Mouse (Mus musculus) thymus, adult 18-20 months (tissue): ENCODE results near the gene Mpnd.

Experiments used
- DNase-seq, 2 experiments: peaks; one replicate each; pipeline ENCODE4 v3.0.0; 2022; ENCODE audit warnings: mixed read lengths in 2 of 2

Gene Mpnd

DNA sequence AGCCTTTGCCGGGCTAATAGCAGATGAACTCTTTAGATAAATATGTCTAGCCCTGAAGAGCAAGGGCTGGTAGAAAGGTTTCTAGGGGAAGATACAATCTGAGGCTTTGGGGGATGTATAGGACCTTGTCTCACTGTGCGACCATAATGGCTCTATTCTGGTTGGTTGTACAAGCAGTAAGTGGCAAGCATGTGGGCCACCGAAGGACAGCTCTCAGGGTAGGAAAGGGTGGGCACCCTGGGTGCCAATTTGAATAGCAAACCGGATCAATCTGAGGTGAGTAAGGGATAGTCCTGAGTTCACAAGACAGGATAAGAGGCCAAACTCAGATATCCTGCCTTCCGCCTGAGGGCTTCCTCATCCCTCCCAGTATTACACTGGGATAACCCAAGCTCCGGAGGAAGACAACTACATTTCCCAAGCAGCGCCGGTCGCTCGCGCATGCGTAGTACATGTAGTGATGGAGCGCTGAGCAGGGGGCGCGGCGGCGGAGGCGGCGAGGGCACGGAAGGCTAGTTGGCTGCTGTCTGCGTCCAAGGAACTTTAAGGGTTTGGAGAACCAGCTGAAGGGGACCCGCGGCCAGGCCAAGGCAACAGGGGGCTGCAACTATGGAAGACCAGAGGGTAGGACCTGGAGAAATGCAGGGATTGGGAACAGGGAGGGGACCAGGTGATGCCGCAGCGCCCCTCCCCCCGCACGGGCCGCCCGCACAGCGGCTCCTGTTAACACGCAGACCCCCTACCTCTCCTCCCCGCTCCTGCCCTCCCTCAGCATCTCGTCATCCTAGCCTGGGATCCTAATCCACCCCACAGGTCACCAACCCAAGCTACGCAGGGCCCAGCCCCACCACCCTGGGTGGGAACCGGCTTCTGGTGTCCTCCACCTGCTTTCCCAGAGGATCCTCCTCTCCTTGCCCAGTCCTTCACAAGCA, 19.2 kb upstream of the Mpnd start, which contains the start of gene Fsd1:
Gene Fsd1, plus strand, starts transcription at position 480 of the 932 bp plus-strand sequence.
- no peak for DNase-seq

DNA sequence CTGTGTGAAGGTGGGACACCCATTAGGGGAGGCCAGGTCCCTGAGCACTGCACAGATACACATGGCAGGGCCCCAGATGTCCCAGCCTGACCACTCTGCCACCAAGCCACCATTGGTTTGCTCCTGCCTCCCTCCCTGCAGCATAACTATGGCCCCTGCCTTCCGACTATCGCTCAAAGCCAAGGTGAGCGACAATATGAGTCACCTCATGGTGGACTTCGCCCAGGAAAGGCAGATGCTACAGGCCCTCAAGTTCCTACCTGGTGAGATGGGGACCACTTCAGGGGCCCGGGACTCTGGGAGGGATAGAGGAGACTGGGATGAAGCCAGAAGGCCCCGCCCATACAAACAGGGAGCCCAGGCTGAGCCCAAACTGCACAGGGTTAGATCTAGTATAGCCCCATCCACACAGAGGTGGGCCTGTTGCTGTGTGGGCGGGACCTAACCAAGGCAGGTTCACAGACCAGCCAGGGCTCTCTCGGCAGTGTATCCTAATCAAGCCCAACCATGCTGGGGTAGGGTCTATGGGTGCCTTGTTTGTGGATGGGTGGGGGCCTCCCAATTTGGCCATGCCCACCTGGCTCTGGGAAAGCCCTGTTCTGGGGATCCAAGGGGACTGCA, 15.1 kb upstream of the Mpnd start:
- DNase-seq, result no peak

DNA sequence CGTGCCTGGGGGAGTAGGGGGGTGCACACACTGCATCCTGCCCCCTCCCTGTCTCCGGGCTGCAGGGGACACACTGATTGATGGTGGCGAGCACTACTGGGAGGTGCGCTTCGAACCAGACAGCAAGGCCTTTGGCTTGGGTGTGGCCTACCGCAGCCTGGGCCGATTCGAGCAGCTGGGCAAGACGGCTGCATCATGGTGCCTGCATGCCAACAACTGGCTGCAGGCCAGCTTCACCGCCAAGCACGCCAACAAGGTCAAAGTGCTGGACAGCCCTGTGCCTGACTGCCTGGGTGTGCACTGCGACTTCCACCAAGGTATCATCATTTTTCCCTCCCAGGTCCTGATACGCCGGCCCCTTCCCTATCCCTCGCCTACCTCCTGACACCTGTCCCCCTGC, 9.5 kb upstream of the Mpnd start:
- DNase-seq, result no peak

DNA sequence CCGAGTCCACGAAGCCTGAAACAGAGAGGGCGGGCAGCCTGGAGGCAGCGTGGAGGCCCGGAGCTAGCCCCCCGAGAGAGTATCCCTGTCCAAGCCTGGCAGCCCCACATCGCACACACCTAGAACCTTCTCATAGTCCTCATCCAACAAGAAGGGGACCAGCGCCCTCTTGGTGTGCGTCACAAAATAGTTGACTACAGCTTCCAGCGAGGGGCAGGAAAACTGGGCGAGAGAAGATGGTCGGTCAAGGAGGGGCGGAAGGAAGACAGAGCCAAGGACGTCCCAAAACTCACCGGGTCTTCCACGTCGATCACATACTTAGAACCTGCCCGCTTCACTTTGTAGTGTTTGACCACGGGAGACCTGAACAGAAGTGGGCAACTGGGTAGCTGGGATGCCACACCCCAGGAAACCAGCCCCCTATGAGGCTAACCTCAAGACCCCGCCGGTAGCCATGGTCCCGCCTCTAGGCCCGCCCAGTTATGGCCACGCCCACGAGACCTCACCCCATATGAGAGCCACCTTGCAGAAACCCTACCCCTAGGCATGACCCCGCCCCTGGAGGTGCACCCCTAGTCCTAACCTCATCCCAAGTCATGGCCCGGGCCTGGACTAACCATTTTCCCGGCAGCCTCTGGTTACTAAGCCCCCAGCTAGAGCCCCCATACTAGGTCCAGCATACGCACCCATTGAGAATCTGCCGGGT, 5.6 kb upstream of the Mpnd start:
- DNase-seq, result no peak

DNA sequence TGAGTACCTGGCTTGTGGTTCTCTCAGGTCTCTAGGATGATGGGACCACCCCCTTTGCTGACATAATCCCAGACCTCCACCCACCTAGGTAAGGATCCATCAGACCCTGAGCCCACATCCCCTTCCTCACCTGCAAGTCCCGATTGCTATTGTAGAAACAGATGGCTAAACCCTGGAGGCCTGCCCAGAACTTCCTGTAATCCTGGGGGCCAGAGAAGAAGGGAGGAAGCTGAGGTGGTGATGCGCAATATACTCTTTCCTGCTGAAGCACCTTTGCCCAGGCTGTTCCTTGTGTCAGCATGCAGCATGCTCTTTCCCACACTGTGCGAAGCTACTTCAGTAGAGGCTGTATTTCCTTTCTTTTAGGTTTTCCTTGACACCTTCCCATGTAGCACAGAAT, 2.5 kb upstream of the Mpnd start:
- no peak for DNase-seq

DNA sequence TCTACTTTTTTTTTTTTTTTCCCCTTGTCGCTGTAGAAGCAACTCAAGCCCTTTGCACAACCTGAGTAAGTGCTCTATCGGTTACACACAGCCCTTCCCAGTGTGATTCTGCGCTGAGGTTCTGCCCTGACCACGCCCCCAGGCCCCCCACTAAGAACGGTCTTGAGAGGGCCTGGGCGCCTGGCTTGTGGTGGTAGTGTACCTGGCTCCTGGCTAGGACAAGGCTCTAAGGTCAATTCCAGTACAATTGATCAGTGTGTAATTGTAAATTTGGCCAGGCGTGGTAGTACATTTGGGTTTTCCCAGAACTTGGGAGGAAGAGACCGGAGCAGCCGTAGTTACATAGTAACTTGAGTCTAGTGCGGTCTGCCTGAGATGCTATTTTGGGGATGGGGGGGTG, 1.4 kb downstream of the Mpnd start:
- DNase-seq, result no peak

DNA sequence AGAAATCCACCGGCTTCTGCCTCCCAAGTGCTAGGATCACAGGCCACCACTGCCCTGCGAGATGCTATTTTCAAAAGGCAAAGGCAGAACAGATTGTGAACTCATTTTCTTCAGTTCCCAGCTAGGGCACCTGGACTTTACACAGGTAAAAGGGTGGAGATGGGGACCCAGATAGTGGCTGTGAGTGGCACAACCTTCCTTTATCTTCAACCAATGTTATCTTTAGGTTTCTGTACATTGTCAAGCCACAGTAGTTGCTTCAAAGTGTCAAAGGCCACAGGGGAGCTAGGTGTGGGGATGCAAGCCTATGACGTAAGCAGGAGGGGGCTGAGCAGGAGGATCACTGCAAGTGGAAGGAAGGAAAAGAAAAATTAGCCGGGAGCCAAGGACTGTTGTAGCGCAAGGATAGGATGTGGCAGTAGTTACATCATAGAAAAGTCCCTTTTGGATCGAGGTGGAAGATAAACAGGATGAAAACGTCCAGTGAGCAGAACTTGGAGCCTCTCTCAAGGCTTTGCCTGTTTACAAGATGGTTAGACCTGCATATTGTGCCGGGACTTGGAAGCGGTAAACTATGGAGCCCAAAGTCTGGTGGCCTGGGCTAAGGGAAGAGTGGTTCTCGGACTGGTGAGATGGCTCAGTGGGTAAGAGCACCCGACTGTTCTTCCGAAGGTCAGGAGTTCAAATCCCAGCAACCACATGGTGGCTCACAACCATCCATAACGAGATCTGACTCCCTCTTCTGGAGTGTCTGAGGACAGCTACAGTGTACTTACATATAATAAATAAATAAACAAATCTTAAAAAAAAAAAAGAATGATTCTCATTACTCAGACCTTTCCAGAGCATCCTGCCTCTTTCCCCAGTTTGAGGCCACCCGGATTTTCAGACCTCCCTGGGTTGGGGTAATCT, 2.2 kb downstream of the Mpnd start:
- no peak for DNase-seq

DNA sequence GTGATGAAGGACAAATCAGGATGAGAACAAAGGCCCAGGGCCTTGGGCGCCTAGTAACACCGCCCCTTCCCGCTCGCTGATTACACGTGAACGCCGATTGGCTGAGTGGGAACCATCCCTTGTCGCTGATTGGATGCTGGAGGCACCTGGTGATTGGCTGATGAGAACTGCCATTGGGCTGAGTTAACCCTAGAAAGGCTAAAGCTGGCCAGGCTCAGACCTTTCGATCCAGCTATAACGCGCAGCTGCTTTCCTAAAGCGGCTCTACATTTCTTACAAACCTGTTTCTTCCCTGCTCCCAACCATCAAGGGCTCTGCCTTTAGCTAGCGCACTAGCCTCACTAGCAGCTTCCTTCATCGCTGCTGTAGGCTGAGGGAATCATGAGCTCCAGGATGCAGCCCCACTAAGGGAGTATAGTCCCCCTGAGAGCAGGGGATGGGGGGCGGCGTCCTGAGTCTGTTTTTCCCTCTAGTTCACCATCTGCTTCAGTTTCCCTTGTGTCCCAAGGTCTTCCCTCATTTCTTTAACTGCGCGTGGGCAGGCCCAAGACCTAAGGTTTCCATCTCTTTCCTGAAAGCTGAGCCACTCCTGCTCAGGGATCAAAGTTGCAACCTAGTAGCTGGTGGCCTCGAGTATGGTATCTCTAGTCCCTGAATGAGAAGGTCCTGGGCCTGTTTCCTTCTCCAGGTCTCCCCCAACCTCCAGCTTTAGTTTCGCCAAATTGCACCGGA, 3.0 kb downstream of the Mpnd start:
- peak; percentile 82 to 90 for DNase-seq

DNA sequence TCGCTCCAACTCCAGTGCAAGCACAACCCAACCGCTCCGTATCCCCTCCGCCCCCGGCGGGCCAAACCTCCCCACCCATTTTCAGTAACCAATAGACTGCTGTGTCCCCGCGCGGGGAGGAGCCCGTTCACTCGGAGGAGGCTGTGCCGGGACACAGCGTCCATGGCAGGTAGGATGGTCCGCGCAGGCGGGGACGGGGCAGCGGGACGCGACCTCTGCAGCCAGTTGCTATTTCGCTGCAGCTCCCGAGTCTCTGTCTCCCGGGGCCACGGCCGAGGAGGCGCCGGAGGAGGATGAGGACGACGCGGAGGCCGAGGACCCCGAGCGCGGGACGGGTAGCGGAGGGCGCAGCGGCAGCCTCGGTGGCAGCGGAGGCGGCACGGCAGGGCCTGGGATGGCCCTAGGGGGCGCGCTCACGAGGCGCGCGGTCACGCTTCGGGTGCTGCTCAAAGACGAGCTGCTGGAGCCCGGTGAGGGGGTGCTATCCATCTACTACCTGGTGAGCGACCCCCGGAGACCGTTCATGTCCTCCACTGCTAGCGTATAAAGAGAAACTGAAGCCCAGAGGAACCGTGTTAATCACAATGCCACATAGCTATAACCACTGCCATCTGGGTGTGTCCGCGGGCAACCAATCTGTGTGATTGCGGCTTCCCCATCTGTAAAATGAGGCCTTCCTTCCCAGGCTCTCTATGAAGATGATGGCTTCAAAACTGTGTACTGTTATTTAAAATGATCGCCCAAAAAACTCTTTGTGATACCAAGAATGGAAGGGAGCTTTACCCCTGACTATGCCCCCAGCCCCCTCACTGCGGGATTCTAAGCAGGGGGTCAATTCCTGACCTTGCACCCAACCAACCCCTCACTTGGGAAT, 3.8 kb downstream of the Mpnd start:
- DNase-seq, result peak; percentile 88 to 91

DNA sequence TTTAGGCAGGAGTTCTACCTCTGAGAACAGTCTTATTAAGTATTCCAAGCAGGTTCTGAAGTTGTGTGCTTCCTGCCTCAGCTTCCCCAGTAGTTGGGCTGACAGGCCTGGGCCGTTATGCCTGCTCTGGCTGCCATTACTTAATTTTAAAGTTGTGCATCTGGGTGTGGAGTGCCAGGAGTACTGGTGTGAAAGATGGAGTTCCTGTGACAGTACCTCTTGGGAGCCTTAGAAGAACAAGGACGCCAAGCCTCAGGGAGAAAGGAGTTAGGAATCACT, 4.4 kb downstream of the Mpnd start:
- DNase-seq, result no peak

DNA sequence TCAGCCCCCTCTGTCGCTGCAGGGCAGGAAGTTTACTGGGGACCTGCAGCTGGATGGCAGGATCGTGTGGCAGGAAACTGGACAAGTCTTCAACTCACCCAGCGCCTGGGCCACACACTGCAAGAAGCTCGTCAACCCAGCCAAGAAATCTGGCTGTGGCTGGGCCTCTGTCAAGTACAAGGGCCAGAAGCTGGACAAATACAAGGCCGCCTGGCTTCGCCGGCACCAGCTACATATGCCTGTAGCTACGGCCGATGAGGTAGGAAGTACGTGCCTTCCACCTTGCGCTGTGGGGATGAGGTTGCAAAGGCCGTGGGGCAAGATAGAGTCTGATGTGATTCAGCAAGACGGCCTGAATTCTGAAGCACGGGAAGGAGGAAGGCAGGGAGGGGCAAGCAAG, 4.7 kb downstream of the Mpnd start:
- DNase-seq, result no peak

DNA sequence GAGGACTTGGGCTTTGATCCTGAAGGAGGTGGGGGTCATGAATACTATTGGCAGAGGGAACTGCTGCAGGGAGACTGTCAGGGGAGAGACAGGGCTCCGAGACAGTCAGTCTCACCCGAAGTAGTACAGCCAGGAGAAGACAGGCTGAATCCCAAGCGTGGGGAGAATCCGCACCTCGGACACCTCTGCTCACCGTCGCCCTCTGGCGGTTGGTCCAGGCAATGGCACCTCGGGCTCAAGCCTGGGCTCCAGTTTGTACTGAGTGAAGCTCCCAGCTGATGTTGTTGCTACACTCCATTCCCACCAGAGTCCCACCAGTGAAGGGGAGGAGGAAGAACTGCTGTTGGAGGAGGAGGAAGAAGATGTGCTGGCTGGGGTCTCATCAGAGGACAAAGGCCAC, 5.2 kb downstream of the Mpnd start:
- no peak for DNase-seq

DNA sequence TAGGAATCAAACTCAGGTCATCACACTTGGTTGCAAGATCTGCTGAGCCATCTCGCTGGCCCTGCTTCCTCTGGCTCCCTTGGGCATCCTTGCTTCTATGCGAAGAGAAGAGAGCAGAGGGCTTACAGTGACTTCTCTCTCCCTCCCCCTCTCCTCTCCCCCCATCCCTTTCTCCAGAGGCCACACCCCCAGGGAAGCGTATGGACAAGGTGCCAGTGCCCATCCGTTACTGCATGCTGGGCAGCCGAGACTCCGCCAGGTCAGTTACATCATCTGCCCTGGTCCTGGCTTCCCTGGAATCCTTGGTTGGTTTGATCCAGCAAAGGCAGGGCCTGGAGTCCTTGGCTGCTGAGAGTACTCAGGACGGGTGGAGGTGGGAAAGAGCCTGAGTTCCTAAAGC, 5.9 kb downstream of the Mpnd start:
- no peak for DNase-seq

DNA sequence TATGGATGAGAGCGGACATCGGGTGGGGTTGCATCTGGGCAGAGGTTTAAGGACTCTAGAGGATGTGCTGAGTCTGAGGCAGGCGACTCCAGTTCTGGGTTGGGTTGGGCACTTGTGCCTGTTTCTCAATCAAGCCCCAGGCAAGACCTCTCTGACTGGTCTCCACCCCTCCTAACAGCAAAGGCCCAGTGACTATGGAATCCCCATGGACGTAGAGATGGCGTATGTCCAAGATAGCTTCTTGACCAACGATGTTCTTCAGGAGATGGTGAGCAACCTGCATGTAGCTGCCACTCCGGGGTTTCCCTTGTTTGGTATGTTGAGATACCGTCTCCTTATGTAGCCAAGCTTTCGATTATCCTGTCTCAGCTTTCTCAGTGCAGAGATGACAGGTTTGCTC, 9.8 kb downstream of the Mpnd start:
- DNase-seq, result no peak

DNA sequence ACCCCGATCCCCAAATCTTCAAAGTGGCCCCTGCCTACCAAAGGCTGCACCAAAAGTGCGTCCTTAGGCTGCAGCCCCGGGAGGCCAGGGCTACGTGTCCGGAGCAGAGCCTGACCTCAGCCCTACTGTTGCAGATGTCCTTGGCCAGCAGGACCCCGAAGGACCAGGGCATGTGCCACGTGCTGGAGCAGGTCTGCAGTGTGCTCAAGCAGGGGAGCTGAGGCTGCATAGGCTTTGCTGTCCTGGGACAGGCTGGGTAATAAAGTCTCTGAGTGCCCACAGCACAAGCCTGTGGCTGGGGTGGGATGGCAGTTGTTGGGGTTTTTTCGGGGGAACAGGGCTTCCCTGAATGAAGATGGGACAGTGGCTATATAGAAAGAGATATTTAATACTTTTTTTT, 10.9 kb downstream of the Mpnd start:
- no peak for DNase-seq

DNA sequence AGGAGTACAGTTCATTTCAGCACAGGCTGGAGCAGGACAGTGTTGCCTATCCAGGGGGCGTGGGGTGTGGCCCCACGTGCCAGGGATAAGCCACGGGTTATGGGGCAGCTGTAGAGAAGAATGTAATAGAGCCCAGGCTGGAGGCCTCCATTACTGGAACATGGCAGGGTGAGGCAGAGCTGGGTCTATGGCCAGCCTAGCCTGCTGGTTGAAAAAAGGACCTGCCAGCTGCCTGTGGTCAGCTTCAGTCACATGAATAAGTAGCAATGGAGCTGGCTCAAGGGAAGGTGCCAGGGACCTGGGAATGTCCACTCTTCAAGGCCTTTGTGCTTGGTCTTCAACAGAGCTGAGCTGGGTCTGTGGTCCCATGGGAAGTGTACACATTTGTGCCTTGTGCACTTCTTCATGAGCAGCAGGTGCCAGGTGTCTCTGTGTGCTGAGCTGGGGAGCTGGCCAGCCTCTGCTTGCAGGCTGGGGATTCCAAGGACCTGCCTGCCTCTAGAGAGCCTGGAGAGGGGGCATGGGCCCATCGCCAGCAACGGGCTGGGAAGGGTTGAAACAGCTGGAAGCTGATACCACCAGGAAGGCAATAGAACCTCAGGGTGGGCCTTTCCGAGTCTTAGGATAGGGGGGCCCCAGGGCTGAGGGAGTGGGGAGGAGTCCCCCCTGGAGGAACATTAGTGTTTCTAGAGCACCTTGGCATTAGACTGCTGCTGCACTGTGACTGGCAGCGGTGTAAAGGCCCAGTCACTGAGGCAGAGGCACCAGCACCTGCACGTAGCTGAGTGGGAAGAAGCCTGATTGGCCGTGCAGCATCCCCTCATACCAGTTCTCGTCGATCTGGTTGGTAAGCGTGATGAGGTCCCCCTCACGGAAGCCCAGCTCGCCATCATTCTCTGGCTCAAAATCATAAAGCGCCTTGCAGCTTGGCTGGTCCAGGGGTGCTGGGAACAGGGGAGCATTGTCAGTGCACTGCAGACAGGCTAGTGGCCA, 11.6 kb downstream of the Mpnd start:
- DNase-seq, result no peak

DNA sequence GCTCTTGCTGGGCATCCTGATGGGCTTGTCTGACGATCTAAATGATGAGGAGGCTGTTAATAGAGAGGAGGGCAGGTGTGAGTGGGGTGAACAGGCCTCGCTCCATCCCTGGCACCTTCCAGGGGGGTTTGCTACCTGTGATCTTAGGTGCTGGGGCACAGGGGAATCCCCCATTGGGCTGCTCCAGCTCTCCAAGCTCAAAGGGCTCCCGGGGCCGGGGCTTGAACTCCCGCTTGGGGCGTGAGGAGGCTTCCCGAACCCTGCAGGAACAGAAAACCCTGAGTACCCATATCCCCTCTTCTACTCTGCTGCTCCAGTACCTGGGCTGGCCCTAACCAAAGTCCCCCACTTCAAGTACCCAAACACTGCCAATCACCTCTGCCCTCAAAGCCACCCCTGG, 12.3 kb downstream of the Mpnd start:
- no peak for DNase-seq

DNA sequence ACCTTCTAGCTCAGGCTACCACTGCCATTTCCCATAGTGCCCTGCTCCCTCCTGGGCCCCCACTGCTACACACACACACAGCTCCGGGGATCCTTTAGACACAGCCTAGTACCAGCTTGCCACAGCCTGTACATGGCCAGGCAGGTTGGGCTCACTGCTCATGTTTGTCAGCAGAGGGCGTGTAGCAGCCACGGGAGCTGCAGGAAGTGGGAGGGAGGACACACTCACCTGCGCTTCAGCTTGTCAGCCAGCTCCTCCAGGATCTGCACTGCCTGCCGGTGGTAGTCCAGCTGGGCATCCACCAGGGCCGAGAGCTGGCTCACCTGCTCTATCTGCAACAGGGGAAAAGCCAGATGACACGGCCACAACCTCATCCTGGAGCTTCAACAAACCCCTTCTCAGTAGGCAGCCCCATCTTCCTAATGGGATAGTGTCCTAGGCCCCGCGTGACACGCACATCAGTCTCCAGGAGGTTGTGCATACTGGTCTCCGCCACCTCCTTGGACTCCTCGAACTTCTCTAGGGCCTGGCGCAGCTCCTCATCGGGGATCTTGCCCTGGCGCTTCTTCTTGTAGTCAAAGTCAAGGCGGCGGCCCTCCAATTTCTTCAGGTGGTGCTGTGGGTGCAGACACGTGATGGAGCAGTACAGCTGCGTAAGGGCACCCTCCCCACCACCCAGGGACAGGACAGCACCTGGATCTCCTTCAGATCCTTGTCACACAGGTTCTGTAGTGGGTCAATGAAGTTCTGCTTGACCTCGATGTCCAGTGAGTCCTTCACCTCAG, 13.0 kb downstream of the Mpnd start:
- DNase-seq, result peak; percentile 64 to 70
